Mouse (Mus musculus): ENCODE results near the gene Hexim1. TPM values are rescaled to one million over a fixed set of nuclear protein-coding genes. Genes with fewer than 3 reads are reported as not detected.

Gene Hexim1
- total RNA-seq, 2 experiments from 2014 or later = 10.7 to 27.9 TPM

- ATAC-seq (replicated peaks; ENCODE audit: poor library complexity) = no peak
These were observed 28.6 kb downstream of the Hexim1 start for GRCm38 (mm10) chr11:103144309-103145285.

- peak; percentile 60 for ATAC-seq (replicated peaks; ENCODE audit: poor library complexity)
These were observed 30.4 kb downstream of the Hexim1 start for GRCm38 (mm10) chr11:103146386-103146785.

- ATAC-seq (replicated peaks; ENCODE audit: poor library complexity) = peak; percentile 40
These were observed 31.7 kb downstream of the Hexim1 start for GRCm38 (mm10) chr11:103147766-103148165.

- no peak for ATAC-seq (replicated peaks; ENCODE audit: poor library complexity)
These were observed 33.7 kb downstream of the Hexim1 start for GRCm38 (mm10) chr11:103149771-103150170.

GRCm38 (mm10) chr11:103158621-103159478, 42.8 kb downstream of the Hexim1 start:
- ATAC-seq (replicated peaks; ENCODE audit: poor library complexity) = peak; percentile 96

- ATAC-seq (replicated peaks; ENCODE audit: poor library complexity) = no peak
These were observed 44.7 kb downstream of the Hexim1 start for GRCm38 (mm10) chr11:103160738-103161137.

GRCm38 (mm10) chr11:103161449-103161848, 45.4 kb downstream of the Hexim1 start:
- 0 out of 2 replicates have a peak, but pooled peaks have one; percentile 22 for ATAC-seq (replicated peaks; ENCODE audit: poor library complexity)

GRCm38 (mm10) chr11:103162132-103162531, 46.1 kb downstream of the Hexim1 start:
- no peak for ATAC-seq (replicated peaks; ENCODE audit: poor library complexity)

GRCm38 (mm10) chr11:103164391-103164790, 48.4 kb downstream of the Hexim1 start:
- ATAC-seq (replicated peaks; ENCODE audit: poor library complexity) = peak; percentile 56

GRCm38 (mm10) chr11:103168690-103169390, 52.8 kb downstream of the Hexim1 start:
- peak; percentile 70 for ATAC-seq (replicated peaks; ENCODE audit: poor library complexity)

Other genes starting within 250 kb of the Hexim1 start
- 117 and 130 TPM in 2 replicates for gene Eftud2, start 235.2 kb upstream of the Hexim1 start, total RNA-seq (2015)
- 139 and 151 TPM in 2 replicates for gene Eftud2, start 235.2 kb upstream of the Hexim1 start, total RNA-seq (2017)
- 0.12 TPM in 1 of 2 replicates, not detected in the other for gene Ccdc103, start 235.0 kb upstream of the Hexim1 start, total RNA-seq (2015)
- gene Ccdc103, start 235.0 kb upstream of the Hexim1 start, total RNA-seq (2017) = not detected in 2 replicates
- gene Fam187a, start 231.1 kb upstream of the Hexim1 start, total RNA-seq (2015) = not detected in 2 replicates
- not detected in 2 replicates for gene Fam187a, start 231.1 kb upstream of the Hexim1 start, total RNA-seq (2017)
- gene Gfap, start 215.3 kb upstream of the Hexim1 start, total RNA-seq (2015) = 0.10 TPM in 1 of 2 replicates, not detected in the other
- not detected in 2 replicates for gene Gfap, start 215.3 kb upstream of the Hexim1 start, total RNA-seq (2017)
- gene Kif18b, start 191.1 kb upstream of the Hexim1 start, total RNA-seq (2015) = 18.8 and 19.0 TPM in 2 replicates
- gene Kif18b, start 191.1 kb upstream of the Hexim1 start, total RNA-seq (2017) = 18.9 and 20.5 TPM in 2 replicates
- gene C1ql1, start 169.5 kb upstream of the Hexim1 start, total RNA-seq (2015) = not detected in 2 replicates
- gene C1ql1, start 169.5 kb upstream of the Hexim1 start, total RNA-seq (2017) = not detected in 2 replicates
- 38.8 and 39.5 TPM in 2 replicates for gene Nmt1, start 88.0 kb upstream of the Hexim1 start, total RNA-seq (2015)
- gene Nmt1, start 88.0 kb upstream of the Hexim1 start, total RNA-seq (2017) = 44.8 and 45.1 TPM in 2 replicates
- 27.7 and 27.9 TPM in 2 replicates for gene Dcakd, start 87.9 kb upstream of the Hexim1 start, total RNA-seq (2015)
- 17.5 and 24.2 TPM in 2 replicates for gene Dcakd, start 87.9 kb upstream of the Hexim1 start, total RNA-seq (2017)
- 0.17 TPM in 1 of 2 replicates, not detected in the other for gene Plcd3, start 14.6 kb upstream of the Hexim1 start, total RNA-seq (2015)
- not detected in 2 replicates for gene Plcd3, start 14.6 kb upstream of the Hexim1 start, total RNA-seq (2017)
- gene Acbd4, start 14.5 kb upstream of the Hexim1 start, total RNA-seq (2015) = 1.5 and 2.0 TPM in 2 replicates
- 5.0 and 7.2 TPM in 2 replicates for gene Acbd4, start 14.5 kb upstream of the Hexim1 start, total RNA-seq (2017)
- 1.2 and 1.8 TPM in 2 replicates for gene Hexim2, start 16.2 kb downstream of the Hexim1 start, total RNA-seq (2015)
- gene Hexim2, start 16.2 kb downstream of the Hexim1 start, total RNA-seq (2017) = 3.5 and 3.9 TPM in 2 replicates
- 74.3 and 76.3 TPM in 2 replicates for gene Fmnl1, start 54.9 kb downstream of the Hexim1 start, total RNA-seq (2015)
- gene Fmnl1, start 54.9 kb downstream of the Hexim1 start, total RNA-seq (2017) = 17.3 and 36.5 TPM in 2 replicates
- 0.32 TPM in 1 of 2 replicates, not detected in the other for gene 1700023F06Rik, start 92.3 kb downstream of the Hexim1 start, total RNA-seq (2015)
- not detected in 2 replicates for gene 1700023F06Rik, start 92.3 kb downstream of the Hexim1 start, total RNA-seq (2017)
- gene Spata32, start 102.2 kb downstream of the Hexim1 start, total RNA-seq (2015) = not detected in 2 replicates
- not detected in 2 replicates for gene Spata32, start 102.2 kb downstream of the Hexim1 start, total RNA-seq (2017)
- 4.5 and 4.8 TPM in 2 replicates for gene Map3k14, start 151.2 kb downstream of the Hexim1 start, total RNA-seq (2015)
- 3.9 and 4.5 TPM in 2 replicates for gene Map3k14, start 151.2 kb downstream of the Hexim1 start, total RNA-seq (2017)
- gene Arhgap27, start 247.5 kb downstream of the Hexim1 start, total RNA-seq (2015) = 10.8 and 14.2 TPM in 2 replicates
- gene Arhgap27, start 247.5 kb downstream of the Hexim1 start, total RNA-seq (2017) = 11.2 and 11.5 TPM in 2 replicates

All from megakaryocyte progenitor cell, adult 5-6 weeks (primary cell).